Mouse (Mus musculus) retina, embryonic 14.5 days (tissue): ENCODE measurements at regions not wholly inside any gene's neighbourhood (a gene's known extent, or its start where the extent isn't known, plus 50 kb on each side); places are given as distances from the start of the nearest gene placed in this dataset.

Experiments used
- DNase-seq: peaks from one replicate; pipeline ENCODE4 v3.0.0-alpha.2; 2015; ENCODE audit warnings: low spot score

GRCm38 (mm10) chr10:111419375-111420194 is 53.4 kb upstream of the Nap1l1 start:
- DNase-seq, result peak; percentile 62

- DNase-seq, result peak; percentile 40
These were observed 52.7 kb upstream of the Nap1l1 start for GRCm38 (mm10) chr10:111420195-111420838.

GRCm38 (mm10) chr10:111422057-111422456 is 51.0 kb upstream of the Nap1l1 start:
- peak; percentile 43 for DNase-seq

- DNase-seq, result peak; percentile 13
These were observed 50.4 kb upstream of the Nap1l1 start for GRCm38 (mm10) chr10:111422649-111423048.
